Mouse (Mus musculus) thymus, adult 2 months (tissue): ENCODE measurements around the gene Erg. TPM values are rescaled to one million over a fixed set of nuclear protein-coding genes. Genes with fewer than 3 reads are reported as not detected.

ENCODE experiments used
- DNase-seq: peaks from one replicate; pipeline ENCODE4 v3.0.0; 2021
- H3K27ac ChIP-seq: fragments of 200-500 bp; 2 replicates; pipeline ENCODE4 v1.5.1; 2012; ENCODE audit warnings: low read length, control low read depth; ENCODE audit not compliant: control insufficient read depth, insufficient read depth
- H3K27me3 ChIP-seq: fragments of 200-500 bp; 2 replicates; pipeline ENCODE4 v1.6.1; 2012; ENCODE audit warnings: mild to moderate bottlenecking, low read length, moderate library complexity, mixed read lengths; ENCODE audit not compliant: control insufficient read depth, insufficient read depth
- H3K36me3 ChIP-seq: fragments of 200-500 bp; 2 replicates; pipeline ENCODE4 v1.6.1; 2012; ENCODE audit warnings: mild to moderate bottlenecking, low read length, moderate library complexity; ENCODE audit not compliant: control insufficient read depth, insufficient read depth
- H3K4me1 ChIP-seq: fragments of 200-500 bp; replicated peaks from 2 replicates; pipeline ENCODE4 v1.6.1; 2012; ENCODE audit warnings: low read length; ENCODE audit not compliant: control insufficient read depth, insufficient read depth
- H3K4me3 ChIP-seq: fragments of 200-500 bp; 2 replicates; pipeline ENCODE4 v1.5.1; 2012; ENCODE audit warnings: mild to moderate bottlenecking, low read length, control low read depth, moderate library complexity; ENCODE audit not compliant: control insufficient read depth, insufficient read depth
- CTCF ChIP-seq: fragments of 200-500 bp; IDR thresholded peaks from 2 replicates; pipeline ENCODE4 v1.5.1; 2012; ENCODE audit warnings: mild to moderate bottlenecking, control low read depth, low read length, moderate library complexity, borderline replicate concordance; ENCODE audit not compliant: control insufficient read depth, poor library complexity, insufficient read depth; ENCODE audit errors: extremely low read depth
- POLR2A ChIP-seq: fragments of 200-500 bp; IDR thresholded peaks from 2 replicates; pipeline ENCODE4 v1.6.1; 2012; ENCODE audit warnings: mild to moderate bottlenecking, low read length, control low read depth, moderate library complexity; ENCODE audit not compliant: control insufficient read depth, poor library complexity, insufficient read depth; ENCODE audit errors: extremely low read depth
- WGBS: fragments of 180-500 bp; shearing (Covaris S2); methylation state at CpG from one replicate; pipeline ENCODE4 v1.1.7; 2018; 5-methylcytosine and 5-hydroxymethylcytosine counted together
- polyA plus RNA-seq: library from polyadenylated mRNA; depleted of rRNA; stranded (reverse); fragments of >200 nt; gene quantifications from 2 replicates; pipeline ENCODE4 v1.2.3, GENCODE M21; 2012

Erg gene
- polyA plus RNA-seq, 1 experiment = 4.0 TPM

DNA sequence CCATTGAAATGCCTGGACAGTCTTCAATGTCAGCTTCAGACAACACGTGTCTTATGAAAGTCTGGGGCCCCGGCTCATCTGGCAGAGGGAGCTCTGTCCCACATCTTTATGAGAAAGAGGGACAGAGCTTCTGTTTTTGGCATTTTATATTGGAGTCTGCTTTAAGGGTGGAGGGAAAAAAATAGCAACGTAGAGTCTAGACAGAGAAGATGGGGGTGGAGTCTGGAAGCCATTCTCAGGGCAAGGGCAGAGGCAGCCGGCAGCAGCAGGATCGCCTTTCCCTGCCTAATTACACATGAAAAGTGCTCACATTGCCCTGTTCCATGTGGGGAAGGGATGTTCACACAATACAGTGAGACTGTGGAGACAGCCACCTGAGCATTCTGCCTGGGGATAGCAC lies 16.1 kb upstream of the Erg start:
- Histone ChIP-seq H3K27me3 (no peaks in the 10 kb centered on the region), H3K27ac (no peak overlapping the region), H3K4me3 (no peak overlapping the region), H3K4me1 (0 out of 2 replicates have a peak, but pooled peaks cover 3% of the 10 kb centered on the region), H3K36me3 (no peaks in the 10 kb centered on the region)
- TF ChIP-seq POLR2A (no peak), CTCF (no peak)
- WGBS = 86% methylated on average over 5 of the region's 5 CpGs
- no peak for DNase-seq

DNA sequence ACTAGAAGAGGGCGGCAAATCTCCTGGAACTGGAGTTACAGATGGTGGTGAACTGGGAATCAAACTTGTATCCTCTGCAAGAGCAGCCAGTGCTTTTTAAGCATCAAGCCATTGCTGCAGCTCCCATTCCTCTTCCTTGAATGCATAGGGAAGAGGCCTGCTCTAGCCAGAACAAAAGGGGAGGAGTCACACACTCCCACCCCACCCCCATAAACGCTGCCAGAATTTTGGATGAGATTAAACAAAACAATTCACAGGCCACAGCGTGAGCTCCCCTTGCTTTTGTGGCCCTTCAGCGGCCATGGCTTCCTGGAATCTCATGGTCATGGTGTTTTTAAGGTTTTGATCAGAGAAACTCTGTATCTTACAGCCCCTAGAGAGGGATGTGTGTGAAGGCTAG lies 15.4 kb upstream of the Erg start:
- no peak overlapping the region for H3K4me3 ChIP-seq
- no peak overlapping the region for H3K27ac ChIP-seq
- H3K36me3 ChIP-seq = no peaks in the 10 kb centered on the region
- TF ChIP-seq POLR2A (no peak), CTCF (no peak)
- 0 out of 2 replicates have a peak, but pooled peaks cover 3% of the 10 kb centered on the region for H3K4me1 ChIP-seq
- no peaks in the 10 kb centered on the region for H3K27me3 ChIP-seq
- no peak for DNase-seq
- WGBS = 83% methylated on average over 4 of the region's 4 CpGs

DNA sequence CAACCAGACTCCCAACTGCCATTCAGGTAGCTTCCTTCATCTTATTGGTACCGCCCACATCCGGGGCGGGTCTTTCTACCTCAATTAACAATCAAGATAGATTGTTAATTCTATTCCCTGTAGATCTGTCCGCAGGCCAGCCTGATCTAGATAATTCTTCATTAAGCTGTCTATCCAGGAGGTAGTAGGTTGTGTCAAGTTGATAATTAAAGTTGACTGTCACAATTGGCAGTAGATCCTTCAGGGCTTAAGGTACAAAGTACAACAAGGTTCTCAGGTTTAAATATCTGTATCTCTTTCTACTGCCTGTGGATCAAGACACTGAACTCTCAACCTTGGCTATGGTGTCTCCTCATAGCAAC lies 14.8 kb upstream of the Erg start:
- 83% methylated on average over 4 of the region's 4 CpGs for WGBS
- no peaks in the 10 kb centered on the region for H3K27me3 ChIP-seq
- no peaks in the 10 kb centered on the region for H3K36me3 ChIP-seq
- TF ChIP-seq CTCF (no peak), POLR2A (no peak)
- no peak overlapping the region for H3K27ac ChIP-seq
- H3K4me3 ChIP-seq = no peak overlapping the region
- 0 out of 2 replicates have a peak, but pooled peaks cover 3% of the 10 kb centered on the region for H3K4me1 ChIP-seq
- DNase-seq = no peak

DNA sequence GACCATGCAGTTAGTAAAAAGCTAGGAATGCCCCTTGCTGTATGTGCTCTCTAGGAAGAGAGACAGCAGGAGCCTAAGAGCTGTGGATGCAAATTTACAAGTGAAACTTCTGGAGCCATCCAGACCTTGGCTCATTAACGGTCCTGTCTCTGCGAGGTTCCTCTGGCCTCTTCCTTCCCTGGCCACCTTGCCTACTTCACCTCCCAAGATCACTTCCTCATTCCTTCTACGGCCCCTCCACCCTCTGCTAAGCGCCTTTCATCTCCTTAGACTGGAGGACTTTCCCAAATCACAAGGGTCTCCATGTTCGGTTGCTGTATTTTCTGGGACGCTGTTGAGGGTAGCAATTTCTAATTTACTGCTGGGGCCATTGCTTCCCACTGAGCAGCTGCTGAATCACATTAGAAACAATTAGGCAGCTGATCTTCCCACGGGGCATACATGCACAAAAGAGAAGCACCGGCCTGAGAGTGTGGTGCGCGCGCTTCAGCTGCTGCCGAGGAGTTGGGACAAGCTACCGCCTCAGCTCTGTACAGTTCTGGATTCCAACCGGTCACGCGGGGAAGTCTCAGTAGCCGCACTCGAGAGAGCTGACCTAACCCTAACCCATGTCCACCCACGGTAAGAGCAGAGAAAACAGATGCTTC lies 14.3 kb upstream of the Erg start:
- 52% methylated on average over 19 of the region's 19 CpGs for WGBS
- Histone ChIP-seq H3K4me1 (0 out of 2 replicates have a peak, but pooled peaks cover 3% of the 10 kb centered on the region), H3K27me3 (no peaks in the 10 kb centered on the region), H3K36me3 (no peaks in the 10 kb centered on the region), H3K4me3 (no peak overlapping the region), H3K27ac (no peak overlapping the region)
- no peak for DNase-seq
- no peak for TF ChIP-seq CTCF
- no peak for TF ChIP-seq POLR2A

DNA sequence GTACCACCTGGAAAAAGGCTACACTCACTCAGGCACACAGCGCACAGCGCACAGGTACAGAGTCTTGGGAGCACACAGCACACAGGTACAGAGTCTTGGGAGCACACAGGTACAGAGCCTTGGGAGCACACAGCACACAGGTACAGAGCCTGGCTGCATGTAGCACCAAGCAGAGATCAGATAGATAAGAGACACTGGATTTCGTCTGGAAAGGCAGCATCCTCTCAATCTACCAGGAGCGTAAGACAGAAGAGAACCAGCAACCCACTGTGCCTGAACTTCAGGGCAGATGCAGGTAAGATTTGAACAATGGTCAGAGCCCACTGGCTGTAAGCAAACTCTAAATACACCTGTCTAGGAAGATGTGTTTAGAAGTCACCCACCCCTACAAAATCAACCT lies 12.5 kb upstream of the Erg start:
- TF ChIP-seq CTCF = no peak
- TF ChIP-seq POLR2A = no peak
- H3K4me1 ChIP-seq = no peaks in the 10 kb centered on the region
- H3K4me3 ChIP-seq = no peak overlapping the region
- 92% methylated on average over 4 of the region's 4 CpGs for WGBS
- no peak for DNase-seq
- no peak overlapping the region for H3K27ac ChIP-seq
- H3K36me3 ChIP-seq = no peaks in the 10 kb centered on the region
- no peaks in the 10 kb centered on the region for H3K27me3 ChIP-seq

DNA sequence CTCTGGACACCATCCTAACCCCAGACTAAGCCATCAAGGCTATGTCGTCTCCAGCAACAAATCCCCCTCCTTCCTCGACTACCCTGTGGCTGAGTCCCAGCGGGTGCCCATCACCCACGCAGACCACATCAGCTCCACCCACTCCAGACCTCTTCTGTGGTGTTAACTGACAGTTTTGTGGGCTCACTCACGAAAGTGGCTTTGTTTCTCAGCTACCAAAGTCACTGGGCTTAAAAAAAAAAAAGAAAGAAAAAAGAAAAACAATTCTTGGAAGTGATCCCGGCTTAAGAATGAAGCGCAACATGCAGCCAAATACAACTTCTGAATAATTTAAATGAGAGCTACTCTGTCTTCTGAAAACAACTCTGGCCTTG lies 11.2 kb upstream of the Erg start:
- Histone ChIP-seq H3K4me1 (no peaks in the 10 kb centered on the region), H3K36me3 (no peaks in the 10 kb centered on the region), H3K4me3 (no peak overlapping the region), H3K27ac (no peak overlapping the region), H3K27me3 (no peaks in the 10 kb centered on the region)
- DNase-seq = no peak
- TF ChIP-seq CTCF (no peak), POLR2A (no peak)
- 10% methylated on average over 7 of the region's 7 CpGs for WGBS

DNA sequence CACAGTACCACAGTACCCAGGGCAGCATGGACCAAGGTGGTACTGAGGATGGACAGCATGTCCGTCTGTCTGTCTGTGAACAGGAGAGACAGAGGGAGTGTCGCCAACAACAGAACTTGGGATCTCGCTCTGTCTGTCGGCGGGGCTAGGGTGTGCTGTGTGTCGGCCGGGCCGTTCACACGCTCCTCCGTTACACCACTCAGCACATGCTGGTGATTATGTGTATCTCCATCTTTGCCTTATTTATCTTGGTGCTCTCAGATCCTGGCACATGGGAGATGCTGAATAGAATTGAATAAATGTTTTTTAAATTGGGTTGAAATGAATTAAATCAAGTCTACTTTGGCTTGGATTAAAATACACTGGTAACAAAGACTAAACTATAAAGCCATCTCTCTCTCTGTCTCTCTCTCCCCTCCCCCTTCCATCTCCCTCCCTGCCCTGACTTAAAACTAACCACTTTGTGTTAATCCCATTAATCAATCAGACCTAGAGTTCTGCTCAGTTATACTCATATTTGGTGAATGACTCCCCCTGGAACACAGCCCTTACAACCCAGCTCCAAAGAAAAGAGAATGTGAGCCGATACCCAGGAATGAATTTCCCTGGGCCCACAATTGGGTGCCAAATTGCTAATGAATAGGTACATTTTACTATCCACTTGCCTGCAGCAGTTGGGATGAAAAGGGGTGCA lies 10.6 kb upstream of the Erg start:
- no peaks in the 10 kb centered on the region for H3K4me1 ChIP-seq
- no peak overlapping the region for H3K27ac ChIP-seq
- DNase-seq = no peak
- 92% methylated on average over 11 of the region's 11 CpGs for WGBS
- no peak overlapping the region for H3K4me3 ChIP-seq
- TF ChIP-seq POLR2A (no peak), CTCF (no peak)
- no peaks in the 10 kb centered on the region for H3K27me3 ChIP-seq
- H3K36me3 ChIP-seq = no peaks in the 10 kb centered on the region
